Mouse (Mus musculus) heart, postnatal 0 days (tissue): ENCODE measurements at regions not wholly inside any gene's neighbourhood (a gene's known extent, or its start where the extent isn't known, plus 50 kb on each side); places are given as distances from the start of the nearest gene placed in this dataset.

Source experiments
- CTCF ChIP-seq: IDR thresholded peaks from 2 replicates; pipeline ENCODE4 v1.5.1; 2016; ENCODE audit warnings: antibody characterized with exemption, control low read depth, low read depth
- EP300 ChIP-seq: IDR thresholded peaks from 2 replicates; pipeline ENCODE4 v1.6.1; 2016; ENCODE audit warnings: antibody characterized with exemption, low read depth

GRCm38 (mm10) chr11:19827996-19828395, 96.2 kb upstream of the Spred2 start:
- no peak for TF ChIP-seq CTCF
- no peak for TF ChIP-seq EP300
